Mouse (Mus musculus): ENCODE data around the gene Ckb.

GRCm38 (mm10) chr12:111700920-111701458 lies 28.9 kb upstream of the Ckb start:
- TF ChIP-seq CTCF (conservative IDR thresholded peaks at IDR 0.05; ENCODE audit: low read length) (no peak), NANOG (IDR thresholded peaks at IDR 0.05; ENCODE audit: borderline replicate concordance, low read length) (no peak)

Measured in E14TG2a.4 (cell line).